Mouse (Mus musculus): ENCODE data around the gene Col25a1.

GRCm38 (mm10) chr3:130646110-130646810 is 515.0 kb downstream of the Col25a1 start:
- TF ChIP-seq CTCF (IDR thresholded peaks at IDR 0.05; ENCODE audit: low read depth, low read length) = no peak
- TF ChIP-seq POLR2A (IDR thresholded peaks at IDR 0.05; ENCODE audit: borderline replicate concordance, low read depth, low read length) = no peak
